Mouse (Mus musculus): ENCODE data around the gene Fermt2.
A peak's percentile ranks its signal among the peaks of the same experiment; 100 is the strongest.

Gene Fermt2

GRCm38 (mm10) chr14:45462875-45463475 lies 66.9 kb downstream of the Fermt2 start:
- no peak for DNase-seq (ENCODE audit: low spot score)

GRCm38 (mm10) chr14:45462374-45462773 lies 67.5 kb downstream of the Fermt2 start:
- peak; percentile 22 for DNase-seq (ENCODE audit: low spot score)

- DNase-seq (ENCODE audit: low spot score) = no peak
Observed at GRCm38 (mm10) chr14:45461945-45462344, 68.0 kb downstream of the Fermt2 start.

GRCm38 (mm10) chr14:45460491-45460890 lies 69.4 kb downstream of the Fermt2 start:
- no peak for DNase-seq (ENCODE audit: low spot score)

- no peak for DNase-seq (ENCODE audit: low spot score)
Observed at GRCm38 (mm10) chr14:45459877-45460276, 70.0 kb downstream of the Fermt2 start.

- no peak for DNase-seq (ENCODE audit: low spot score)
Observed at GRCm38 (mm10) chr14:45457003-45457402, 72.9 kb downstream of the Fermt2 start.

- DNase-seq (ENCODE audit: low spot score) = no peak
Observed at GRCm38 (mm10) chr14:45456502-45456846, 73.4 kb downstream of the Fermt2 start.

- DNase-seq (ENCODE audit: low spot score) = peak; percentile 16
Observed at GRCm38 (mm10) chr14:45455651-45456501, 74.0 kb downstream of the Fermt2 start.

GRCm38 (mm10) chr14:45453538-45454233 lies 76.2 kb downstream of the Fermt2 start:
- no peak for DNase-seq (ENCODE audit: low spot score)

- no peak for DNase-seq (ENCODE audit: low spot score)
Observed at GRCm38 (mm10) chr14:45452861-45453512, 76.9 kb downstream of the Fermt2 start.

GRCm38 (mm10) chr14:45452148-45452547 lies 77.8 kb downstream of the Fermt2 start:
- no peak for DNase-seq (ENCODE audit: low spot score)

GRCm38 (mm10) chr14:45451090-45451489 lies 78.8 kb downstream of the Fermt2 start:
- DNase-seq (ENCODE audit: low spot score) = no peak

GRCm38 (mm10) chr14:45446777-45447176 lies 83.1 kb downstream of the Fermt2 start:
- no peak for DNase-seq (ENCODE audit: low spot score)

GRCm38 (mm10) chr14:45445445-45445844 lies 84.5 kb downstream of the Fermt2 start:
- DNase-seq (ENCODE audit: low spot score) = no peak

GRCm38 (mm10) chr14:45444870-45445269 lies 85.0 kb downstream of the Fermt2 start:
- no peak for DNase-seq (ENCODE audit: low spot score)

GRCm38 (mm10) chr14:45442781-45443560 lies 86.9 kb downstream of the Fermt2 start:
- DNase-seq (ENCODE audit: low spot score) = no peak

GRCm38 (mm10) chr14:45441291-45441690 lies 88.6 kb downstream of the Fermt2 start:
- DNase-seq (ENCODE audit: low spot score) = no peak

GRCm38 (mm10) chr14:45439387-45439786 lies 90.5 kb downstream of the Fermt2 start:
- no peak for DNase-seq (ENCODE audit: low spot score)

- DNase-seq (ENCODE audit: low spot score) = no peak
Observed at GRCm38 (mm10) chr14:45438931-45439275, 91.0 kb downstream of the Fermt2 start.

GRCm38 (mm10) chr14:45438250-45438930 lies 91.5 kb downstream of the Fermt2 start:
- DNase-seq (ENCODE audit: low spot score) = no peak

- DNase-seq (ENCODE audit: low spot score) = no peak
Observed at GRCm38 (mm10) chr14:45434220-45434619, 95.7 kb downstream of the Fermt2 start.
